Mouse (Mus musculus) cerebellum, postnatal 25 days (tissue): ENCODE measurements at regions not wholly inside any gene's neighbourhood (a gene's known extent, or its start where the extent isn't known, plus 50 kb on each side); places are given as distances from the start of the nearest gene placed in this dataset.
"Not testable (repeated sequence)": the region's sequence is repeated elsewhere in the genome, so short reads cannot be mapped to it uniquely, and the experiment has no call there.

Experiments used
- DNase-seq, 2 experiments: peaks; one replicate each; pipeline ENCODE4 v3.0.0; 2021; ENCODE audit warnings: mixed read lengths in 2 of 2

DNA sequence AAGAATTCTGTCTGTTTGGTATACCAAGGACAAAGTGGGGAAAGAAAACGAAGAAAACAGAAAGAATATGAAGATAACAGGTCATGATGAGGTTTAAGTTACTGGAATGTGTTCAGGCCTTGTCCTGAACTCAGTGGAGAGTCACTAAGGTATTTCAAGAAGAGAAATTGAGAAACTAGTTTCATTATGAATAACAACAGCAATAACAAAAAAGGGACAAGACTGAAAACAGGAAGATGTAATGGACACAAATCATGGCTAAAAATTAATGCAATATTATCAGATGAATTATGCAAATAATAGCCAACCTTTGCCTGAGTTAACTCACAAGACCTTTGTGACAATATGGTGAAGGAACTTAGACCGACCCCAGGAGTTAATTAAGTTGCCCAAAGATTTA, 530.2 kb upstream of the 2610301B20Rik start:
- DNase-seq: no peak

DNA sequence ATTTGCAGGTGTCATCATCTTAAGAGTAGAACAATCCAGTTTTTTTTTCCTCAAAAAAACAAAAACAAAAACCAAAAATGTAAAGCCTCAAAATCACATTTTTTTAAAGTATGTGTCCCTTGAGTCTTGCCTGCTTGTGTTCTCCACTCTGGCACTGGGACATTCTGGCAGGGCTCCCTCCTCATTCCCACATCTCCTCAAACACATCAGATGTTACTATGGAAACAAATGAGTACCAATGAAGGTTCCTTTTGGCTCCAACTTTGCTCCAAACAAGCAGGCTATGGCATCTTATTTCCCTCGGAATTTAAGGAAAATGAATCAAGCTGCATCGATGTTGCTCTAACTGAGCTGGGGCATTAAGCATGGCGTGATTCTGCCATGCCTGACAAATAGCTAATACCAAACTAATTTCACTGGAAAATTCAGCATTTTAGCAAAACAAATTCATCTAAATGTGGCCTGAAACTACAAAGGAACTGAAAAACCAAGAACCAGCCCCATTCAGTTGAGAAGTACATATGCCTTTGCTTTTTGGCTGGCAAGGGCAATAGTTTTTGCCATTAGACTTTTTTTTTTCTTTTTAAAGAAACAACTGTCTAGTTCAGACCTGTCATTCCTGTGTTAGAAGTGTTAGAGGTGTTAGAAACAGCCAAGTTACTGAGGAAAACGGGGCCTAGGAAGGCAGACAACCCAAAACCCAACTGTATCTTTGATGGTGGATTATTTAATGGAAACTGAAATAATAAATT, 522.2 kb upstream of the 2610301B20Rik start:
- no peak for DNase-seq

DNA sequence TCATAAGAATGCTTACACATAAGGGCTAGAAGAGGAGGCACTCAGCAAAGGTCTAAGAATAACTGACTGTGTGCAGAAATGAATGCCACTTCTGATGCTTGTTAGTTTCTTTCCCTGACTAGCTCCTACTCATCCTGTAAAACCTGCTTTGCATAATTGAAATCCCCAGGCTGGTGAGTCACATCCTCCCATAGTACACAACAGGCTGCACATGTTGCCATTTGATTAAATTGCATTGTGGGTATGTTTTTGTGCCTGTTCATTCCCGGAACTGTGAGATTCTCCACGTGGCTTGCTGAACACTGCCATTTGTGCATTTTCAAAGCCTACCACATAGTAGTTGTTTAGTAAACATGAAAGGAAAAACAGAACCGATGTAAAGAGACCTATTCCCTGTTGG, 516.7 kb upstream of the 2610301B20Rik start:
- DNase-seq: no peak

DNA sequence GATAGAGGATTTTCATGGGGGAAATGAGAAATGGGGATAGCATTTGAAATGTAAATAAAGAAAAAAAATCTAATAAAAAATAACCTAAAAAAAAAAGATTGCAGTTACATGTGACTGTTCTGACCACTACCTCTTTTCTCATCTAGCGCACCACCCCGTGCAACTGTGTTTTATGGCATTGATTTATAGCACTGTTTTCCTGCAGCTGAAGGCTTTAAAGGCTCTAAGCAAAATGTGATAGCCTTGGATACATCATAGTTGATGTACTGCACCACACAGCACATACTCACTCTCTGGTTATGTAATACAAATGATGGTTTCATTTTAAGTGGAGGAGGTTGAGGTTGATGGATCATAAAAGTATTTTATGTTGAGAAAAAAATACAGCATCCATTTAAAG, 484.5 kb upstream of the 2610301B20Rik start:
- no peak for DNase-seq

DNA sequence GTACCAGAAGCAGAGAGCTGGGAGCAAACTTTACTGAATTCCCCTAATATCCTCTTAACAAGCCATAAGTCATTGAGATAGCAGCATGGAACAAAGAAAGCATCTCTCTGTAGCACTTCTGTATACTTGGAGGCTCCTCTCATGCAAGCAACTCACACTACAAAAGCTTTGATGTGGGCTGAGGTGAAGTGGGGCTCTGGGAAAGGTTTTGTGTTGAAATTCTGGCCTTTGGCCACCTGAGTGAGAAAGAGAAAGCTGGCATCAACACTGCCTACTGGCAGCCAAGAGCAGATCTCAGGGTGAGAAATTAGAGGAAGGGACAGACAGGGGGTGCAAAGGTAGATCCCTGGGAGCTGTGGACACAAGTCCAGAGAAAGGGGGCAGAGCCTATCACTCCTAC, 477.0 kb upstream of the 2610301B20Rik start:
- DNase-seq: peak in 1 of 2 experiments; percentile 5

DNA sequence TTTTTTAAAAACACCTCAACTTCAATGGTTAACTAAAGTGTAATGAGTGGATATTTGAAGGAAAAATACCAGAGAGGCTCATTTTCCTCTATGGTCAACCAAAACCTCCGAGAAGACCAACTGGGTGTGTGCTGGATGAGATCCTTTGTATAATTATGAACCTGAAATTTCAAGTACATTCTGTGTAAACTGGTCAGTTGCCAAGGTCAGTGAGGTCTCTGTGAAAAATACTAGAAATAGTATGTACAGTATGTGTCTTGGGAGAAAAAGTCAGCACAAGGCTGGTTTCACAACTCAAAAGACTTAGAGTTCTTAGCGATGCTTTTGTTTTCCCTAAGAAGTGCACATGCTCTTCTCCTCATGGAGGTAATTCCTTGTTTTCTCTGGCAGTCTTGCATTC, 476.2 kb upstream of the 2610301B20Rik start:
- DNase-seq: no peak

DNA sequence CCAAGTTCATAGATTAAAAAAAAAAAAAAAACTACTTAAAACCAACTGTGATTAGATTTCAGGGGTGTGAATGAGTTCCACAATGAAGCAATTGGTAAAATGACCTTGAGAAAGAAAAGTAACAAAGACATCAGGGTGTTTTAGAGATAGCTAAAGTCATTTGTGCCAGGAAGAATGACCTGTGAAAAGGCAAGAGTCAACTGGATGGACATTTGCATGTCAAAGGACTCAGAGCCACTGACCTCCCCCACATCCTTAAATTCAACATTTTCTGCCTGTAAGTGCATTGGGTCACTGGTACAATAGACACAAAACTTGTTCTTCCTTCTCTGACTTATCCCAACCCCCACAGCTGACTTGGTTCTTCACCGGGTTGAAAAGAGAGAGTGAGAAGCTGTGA, 474.6 kb upstream of the 2610301B20Rik start:
- no peak for DNase-seq

DNA sequence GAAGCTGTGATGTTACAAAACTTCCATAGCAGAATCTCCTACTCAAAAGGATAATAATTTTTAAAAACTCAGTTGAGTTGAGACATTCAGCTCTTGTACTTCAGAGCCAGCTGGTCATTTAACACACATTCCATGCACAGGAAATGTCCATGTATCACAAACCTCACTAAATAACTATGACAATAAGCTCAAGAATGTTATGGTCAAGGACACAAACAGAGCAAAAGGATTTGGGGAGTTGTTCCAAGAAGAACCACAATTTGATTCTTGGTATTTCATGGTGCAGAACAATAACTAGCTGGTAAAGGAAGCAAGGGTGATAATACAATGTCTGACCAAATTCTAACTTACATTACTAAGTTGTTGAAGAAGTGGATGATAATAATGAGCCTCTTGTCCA, 471.4 kb upstream of the 2610301B20Rik start:
- no peak for DNase-seq

DNA sequence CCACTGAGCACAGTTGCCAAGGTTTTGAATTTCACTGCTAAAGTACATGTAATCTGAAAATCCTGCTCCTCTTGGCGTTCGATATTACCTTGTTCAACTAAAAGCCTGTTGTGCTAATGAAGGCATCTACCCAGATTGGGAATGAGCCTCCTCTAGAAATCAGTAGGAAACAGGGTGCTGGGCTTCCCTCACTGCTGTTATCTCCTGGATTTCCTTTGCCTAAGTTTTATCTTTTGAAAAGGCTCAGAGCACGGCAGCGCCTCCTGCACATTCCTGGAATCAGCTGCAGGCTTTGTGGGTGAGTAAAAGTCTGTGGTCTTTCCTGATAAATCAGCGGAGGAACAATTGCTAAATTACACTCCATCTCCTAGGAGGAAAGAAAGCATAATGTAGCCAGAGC, 469.9 kb upstream of the 2610301B20Rik start:
- no peak for DNase-seq

DNA sequence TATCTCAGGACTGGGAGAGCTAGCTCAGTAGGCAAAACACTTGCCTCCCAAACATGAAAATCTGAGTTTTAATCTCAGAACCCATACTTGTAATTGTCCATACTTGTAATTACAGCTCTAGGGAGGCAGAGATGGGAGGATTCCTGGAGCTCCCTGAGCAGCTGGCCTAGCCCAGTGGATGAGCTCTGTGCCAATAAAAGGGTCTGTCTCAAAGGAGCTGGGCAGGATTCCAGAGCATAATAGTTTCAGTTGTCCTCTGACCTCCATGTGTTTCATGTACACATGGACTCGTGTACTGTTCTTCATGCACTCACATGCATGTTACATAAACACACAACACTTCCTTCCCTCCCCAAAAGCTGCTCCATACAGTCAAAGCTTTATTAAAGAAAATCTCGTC, 469.2 kb upstream of the 2610301B20Rik start:
- DNase-seq: no peak

DNA sequence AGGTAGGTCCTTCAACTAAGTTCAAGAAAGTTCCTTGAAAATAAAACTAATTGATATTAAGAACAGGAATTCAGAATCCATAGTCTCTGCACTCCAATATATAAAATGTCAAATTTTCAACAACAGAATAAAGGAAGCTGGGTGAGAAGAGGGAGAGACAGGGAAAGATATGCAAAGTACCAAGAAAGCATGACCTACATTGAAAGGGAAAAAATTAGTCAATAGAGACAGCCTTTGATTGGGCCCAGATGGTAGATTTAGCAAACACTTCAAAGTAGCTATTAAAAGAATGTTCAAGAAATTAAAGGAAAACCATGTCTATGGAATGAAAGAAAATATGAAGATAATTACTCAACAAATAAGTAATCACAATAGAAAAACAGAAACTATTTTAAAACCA, 460.0 kb upstream of the 2610301B20Rik start:
- no peak for DNase-seq

DNA sequence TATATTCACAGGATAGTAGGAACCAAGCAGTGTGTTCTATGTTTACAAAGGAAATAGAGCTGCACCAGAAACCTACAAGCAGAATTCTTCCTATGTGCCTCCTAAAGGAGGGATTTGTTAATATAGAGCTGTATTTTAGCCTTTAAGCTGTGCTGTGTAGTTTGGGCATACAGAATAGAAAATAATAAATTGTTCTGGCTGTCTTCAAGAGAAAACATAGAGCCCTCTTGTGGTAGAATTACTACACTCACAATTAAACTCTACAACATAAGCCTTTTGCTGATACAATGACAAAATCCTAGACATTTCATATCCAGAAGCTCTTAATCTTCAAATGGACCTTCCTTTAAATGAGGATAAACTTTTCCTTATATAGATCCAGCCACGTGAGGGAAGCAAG, 452.9 kb upstream of the 2610301B20Rik start:
- no peak for DNase-seq

DNA sequence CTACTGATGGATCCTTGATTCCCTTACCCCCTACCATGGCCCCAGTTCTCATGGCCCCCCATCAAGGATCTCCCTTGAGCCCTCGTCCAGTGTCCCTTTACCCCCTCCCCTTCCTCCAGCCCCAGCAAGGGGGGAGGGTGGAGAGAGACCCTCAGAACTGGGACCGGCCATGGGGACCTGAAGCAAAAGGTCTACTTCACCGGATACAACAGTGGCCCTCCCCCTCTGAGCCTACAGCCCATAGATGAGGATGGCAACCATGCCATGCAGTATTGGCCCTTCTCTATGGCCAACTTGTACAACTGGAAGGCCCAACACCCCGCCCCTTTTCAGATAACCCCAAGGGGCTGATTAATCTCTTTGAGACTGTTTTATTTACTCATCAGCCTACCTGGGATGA, 439.9 kb upstream of the 2610301B20Rik start:
- DNase-seq: no peak

DNA sequence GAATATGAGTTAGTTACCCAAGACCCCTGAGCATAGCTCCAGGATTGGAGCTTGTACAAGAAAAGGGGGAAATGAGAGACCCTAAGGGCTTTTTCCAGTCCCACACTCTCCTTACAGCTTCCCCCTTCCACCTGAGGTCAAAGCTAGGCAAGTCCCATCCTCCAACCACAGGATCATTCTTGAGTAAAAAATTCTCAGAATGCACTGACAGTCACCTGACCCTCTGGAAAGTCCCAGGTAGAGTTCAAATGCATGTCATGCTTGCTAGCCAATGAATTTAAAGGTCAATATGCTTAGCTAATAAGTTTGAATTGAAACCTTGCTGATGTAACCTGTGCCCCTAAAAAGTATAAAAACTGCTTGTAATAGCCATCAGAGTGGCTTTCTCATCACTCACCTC, 434.4 kb upstream of the 2610301B20Rik start:
- not testable (repeated sequence) for DNase-seq

DNA sequence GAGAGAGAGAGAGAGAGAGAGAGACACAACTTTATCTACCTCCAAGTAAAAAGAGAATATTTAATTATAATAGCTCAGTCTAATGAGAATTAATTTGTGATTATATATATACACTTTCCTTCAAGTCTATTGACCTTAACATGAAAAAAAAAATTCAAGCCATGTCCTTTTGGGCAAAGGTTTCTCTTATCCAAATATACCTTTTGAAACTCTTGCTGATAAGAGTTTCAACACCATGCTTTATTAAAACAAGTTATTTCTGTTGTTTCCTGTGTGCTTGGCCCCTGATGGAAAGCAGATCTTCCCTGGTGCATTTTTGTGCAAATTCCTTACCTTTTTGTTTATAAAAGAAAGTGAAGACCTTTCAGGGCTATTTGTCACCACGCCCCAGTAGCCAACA, 414.7 kb upstream of the 2610301B20Rik start:
- DNase-seq: no peak

DNA sequence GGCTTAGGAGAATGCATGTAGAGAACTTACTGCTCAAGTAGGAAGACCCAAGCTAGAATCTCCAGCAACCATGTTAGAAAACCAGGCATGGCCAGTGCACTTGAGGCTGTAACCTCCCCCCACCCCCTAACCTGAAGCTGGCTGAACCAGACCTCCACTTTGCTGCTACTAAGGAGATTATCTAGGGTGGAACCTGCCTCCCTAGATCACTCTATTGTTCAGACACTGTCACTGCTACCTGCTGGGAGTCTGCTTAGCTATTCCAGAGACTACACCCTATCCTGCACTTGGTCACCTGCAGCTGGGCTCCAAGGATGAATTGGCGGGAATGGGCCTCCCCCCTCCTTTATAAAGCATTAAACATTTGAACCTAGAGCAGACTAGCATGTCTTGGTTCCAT, 393.4 kb upstream of the 2610301B20Rik start:
- DNase-seq: no peak

DNA sequence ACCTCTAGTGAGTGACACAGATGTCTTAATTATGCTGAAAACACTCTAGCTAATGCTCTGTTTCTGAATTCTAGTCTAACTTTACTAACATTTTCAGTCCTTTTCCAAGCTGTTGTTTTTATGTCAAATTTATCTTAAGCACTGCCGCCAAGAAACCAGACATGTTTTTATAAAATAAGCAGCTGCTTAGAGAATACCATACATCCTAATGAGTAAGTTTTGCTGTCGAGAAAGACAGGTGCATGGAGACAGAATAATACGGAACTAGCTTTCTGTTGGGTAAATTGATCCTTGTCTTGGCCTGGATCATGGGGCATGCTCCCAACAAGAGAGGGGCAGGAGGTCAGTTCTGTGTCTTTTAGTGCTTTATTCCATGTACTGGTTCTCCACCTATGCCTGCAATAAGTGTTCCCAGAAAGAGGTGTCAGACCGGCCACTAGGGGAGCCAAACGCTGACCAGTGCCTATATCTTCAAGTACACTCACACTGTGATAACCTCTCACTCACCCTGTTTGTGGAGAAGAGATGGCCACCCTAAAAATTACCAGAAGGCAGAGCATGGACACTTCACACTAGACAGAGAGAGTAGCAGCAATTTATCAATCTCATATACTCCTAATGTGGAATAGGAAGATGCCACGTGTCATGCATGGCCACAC, 366.0 kb upstream of the 2610301B20Rik start:
- DNase-seq: peak; percentile 6 to 34

DNA sequence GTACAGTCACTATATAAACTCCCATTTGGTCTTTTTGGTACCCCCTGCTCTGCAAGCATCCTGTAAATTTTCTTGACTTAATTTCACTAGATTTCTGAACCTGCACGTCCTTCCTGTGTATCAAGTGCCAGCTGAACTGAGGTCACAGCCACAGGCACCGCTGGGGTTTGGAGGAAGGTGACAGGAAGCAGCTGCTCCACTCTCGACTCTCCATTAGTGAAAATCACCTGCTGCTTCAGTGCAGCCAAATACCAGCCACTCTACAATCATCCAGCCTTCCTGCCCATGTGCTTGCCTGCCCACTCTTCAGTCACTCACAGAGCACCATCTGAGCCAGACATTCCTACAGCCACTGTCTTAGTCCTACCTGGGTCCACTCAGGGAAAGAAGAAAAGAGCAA, 364.3 kb upstream of the 2610301B20Rik start:
- no peak for DNase-seq

DNA sequence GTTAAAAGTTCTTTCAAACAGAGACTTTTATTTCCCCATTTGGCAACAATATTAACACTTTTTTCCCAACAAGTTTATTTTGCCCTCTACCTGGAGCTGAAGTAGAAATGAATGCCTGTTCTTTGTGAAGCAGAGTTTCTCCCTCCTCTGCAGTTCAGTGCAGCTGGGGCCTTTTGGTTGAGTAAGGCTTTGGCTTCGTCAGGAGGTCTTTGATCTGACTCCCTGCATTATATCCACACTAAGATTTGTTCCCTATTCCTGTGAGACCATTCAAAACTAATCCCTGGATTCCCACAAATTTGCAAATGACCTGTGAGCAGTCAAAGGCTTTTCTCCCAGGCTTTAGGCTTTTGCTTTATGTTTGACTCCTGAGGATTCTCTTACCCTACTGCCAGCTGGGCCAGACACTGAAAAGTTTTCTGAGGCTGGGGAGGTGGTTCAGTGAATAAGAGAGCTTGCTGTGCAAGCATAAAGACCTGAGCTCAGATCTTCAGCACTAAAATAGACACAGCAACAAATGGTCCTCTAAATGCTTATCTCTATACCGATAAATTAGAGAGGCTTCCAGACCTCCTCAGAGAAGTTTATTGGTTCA, 323.5 kb upstream of the 2610301B20Rik start:
- no peak for DNase-seq

DNA sequence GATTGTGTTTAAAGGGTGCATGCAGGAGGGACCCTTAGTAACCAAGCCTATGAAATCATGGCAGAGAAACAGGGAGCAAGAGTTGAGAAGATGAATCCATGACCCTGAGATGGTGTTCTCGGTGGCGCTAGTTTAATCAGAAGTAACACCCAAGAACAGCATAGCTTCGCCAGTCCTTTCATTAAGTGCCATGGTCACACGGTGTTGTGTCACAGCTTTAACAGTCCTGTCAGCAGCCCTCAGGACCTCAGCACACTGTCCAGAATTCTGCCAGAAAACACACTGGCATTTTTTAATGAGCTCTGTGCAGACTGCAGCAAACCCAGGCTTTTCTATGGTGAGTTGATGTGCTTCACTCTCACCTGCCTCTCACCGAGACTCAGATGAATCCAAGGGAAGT, 320.6 kb upstream of the 2610301B20Rik start:
- no peak for DNase-seq

DNA sequence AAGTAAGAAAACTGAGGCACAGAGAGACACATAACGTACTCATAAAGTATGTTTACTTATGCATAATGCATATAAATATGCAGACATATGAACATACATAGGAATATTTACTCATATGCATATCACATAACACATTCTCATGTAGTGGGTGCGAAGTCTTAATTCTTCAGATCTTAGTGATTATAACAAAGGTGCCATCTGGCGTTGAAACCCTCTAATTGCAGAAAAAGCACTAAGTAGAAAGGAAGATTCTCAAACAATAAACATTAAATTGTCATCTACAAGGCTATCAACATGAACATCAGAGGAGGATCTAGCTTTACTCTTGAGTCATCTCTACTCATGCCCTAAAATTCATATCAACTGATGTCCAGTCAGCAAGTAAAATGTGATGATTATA, 314.2 kb upstream of the 2610301B20Rik start:
- DNase-seq: no peak

DNA sequence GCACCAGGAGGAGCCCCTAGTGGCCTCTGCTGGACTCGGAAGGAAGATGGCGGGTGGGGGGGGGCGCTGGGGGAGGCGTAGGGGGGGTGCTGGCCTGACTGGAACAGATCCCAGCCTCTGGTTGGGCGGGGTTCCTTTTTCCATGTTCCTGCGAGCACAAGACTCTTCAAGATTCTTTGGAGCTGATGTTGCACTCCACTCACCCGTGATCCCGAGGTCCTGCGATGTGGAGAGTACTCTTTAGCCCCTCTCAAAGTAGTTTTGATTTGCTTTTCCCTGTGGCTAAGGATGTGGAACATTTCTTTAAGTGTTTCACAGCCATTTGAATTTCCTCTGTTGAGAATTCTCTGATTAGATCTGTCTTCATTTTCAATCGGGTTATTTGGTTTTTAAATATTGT, 269.8 kb upstream of the 2610301B20Rik start:
- DNase-seq: no peak

DNA sequence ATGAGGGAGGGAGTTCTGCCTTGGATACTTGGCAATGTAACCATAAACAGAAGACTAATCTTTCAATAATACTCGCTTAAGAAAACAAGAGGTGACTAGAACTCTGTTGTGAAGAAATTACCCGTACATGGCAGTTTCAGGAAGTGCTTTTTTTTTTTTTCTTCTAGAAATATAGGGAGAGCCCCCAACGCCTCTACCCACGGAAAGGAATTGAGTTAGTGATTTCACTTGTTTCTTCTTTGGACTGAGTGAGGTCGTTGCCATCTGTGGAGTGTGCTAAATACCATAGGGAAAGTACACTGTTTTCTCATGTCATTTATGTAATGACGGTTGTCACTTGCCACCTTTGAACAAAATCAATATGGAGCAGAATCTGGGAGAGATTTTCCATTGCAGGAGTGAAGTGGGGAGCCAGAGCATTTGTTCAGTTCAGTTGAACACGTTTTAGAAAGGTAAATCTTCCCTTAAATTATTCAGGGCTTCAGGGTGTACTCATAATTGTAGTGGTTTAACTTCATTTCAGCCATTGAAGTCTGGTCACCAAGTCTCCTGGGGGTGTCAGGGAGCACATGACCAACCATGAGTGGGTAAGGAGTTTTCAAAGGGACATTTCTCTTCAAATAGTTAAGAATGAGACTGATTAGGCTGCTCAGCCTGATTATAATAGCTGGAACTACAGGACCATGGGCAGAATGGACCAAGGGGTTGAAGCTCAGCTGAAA, 266.3 kb upstream of the 2610301B20Rik start:
- no peak for DNase-seq

DNA sequence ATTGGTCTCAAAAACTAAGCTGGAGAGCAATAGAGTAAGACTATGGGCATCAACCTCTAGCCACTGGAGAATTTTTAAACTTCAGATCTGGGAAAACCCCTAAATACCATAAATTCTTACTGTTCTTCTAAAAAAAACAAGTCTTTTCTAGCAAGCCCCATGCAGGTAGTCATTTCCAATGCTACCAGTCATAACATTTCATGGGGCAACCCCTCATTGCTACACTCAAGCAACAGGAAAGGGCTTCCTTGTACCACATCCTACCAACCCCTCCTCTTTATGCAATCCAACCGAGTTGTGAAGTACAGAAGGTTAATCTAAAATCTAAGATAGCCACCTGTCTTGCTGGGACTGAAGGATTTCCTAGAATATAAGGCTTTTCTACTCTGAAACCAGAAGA, 263.5 kb upstream of the 2610301B20Rik start:
- no peak for DNase-seq
